ENCODE assay signal across 9 mouse cellular contexts in the genomic region with DNA sequence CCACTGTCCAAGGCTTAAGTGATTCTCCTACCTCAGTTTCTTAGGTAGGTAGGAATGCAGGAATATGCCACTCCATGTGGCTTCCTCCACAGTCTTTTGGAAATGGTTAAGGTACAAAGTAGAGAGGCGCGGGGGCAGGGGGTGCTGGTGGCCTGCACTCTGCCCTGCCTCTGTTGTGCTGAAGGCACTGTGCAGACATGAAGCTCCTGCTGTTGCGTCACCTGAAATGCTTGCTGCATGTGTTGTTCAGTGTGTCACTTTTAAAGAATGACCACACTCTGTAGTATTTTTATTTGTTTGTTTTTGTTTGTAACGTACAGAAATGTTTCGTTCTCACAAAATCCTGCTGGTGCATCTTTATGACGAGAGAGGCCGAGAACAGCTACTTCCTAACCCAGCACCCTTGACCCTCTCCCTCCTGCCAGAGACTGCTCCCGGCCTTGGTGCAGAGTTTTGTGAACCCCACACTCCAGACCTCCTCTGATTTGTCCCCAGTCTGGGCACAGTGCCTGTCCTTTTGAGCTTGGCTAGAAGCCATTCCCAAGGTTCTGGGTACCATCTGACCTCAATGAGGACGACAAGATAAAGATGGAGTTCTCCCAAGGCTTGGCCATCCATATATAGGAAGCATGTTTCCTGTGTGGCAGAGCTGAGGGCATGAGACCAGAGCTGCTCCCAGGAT. TPM values are rescaled to one million over a fixed set of nuclear protein-coding genes. Genes with fewer than 3 reads are reported as not detected.
DNase-seq lines count a peak whose midpoint lies in the region; ATAC-seq and TF ChIP-seq lines count a peak whose summit lies in the region.
"Had no signal": no experiment of that assay in that cellular context is flagged by ENCODE, and none has a peak within 500 bp of the region (broad histone marks: within the 10 kb centered on the region; RNA-seq: fewer than 3 reads in every experiment).

No protein-coding gene starts in this region.

- no peaks in the 10 kb centered on the region for H3K9me3 ChIP-seq in liver, embryonic 11.5 days (ENCODE audit: control insufficient read depth, low read length)
- no peaks in the 10 kb centered on the region for H3K9me3 ChIP-seq in kidney, embryonic 15.5 days (replicated peaks)

- H3K36me3 ChIP-seq in liver, adult 2 months (ENCODE audit: control insufficient read depth, insufficient read depth, low read length) = no peaks in the 10 kb centered on the region
- no peaks in the 10 kb centered on the region for H3K36me3 ChIP-seq in liver, embryonic 11.5 days (ENCODE audit: control insufficient read depth, insufficient read depth, low read length)
- no peaks in the 10 kb centered on the region for H3K36me3 ChIP-seq in kidney, embryonic 15.5 days

- no peaks in the 10 kb centered on the region for H3K27me3 ChIP-seq in liver, adult 2 months (ENCODE audit: control insufficient read depth, insufficient read depth, low read length)
- no peaks in the 10 kb centered on the region for H3K27me3 ChIP-seq in liver, embryonic 11.5 days (replicated peaks; ENCODE audit: control insufficient read depth, insufficient read depth, low read length)
- no peaks in the 10 kb centered on the region for H3K27me3 ChIP-seq in cerebellum, adult 2 months (ENCODE audit: control insufficient read depth, insufficient read depth, low read length)
- no peaks in the 10 kb centered on the region for H3K27me3 ChIP-seq in kidney, embryonic 15.5 days

- no peak overlapping the region for H3K4me3 ChIP-seq in liver, adult 2 months (ENCODE audit: insufficient read depth, low read depth, low read length)
- no peak overlapping the region for H3K4me3 ChIP-seq in liver, embryonic 11.5 days (ENCODE audit: low read depth, low read length)
- H3K4me3 ChIP-seq in cerebellum, adult 2 months (replicated peaks; ENCODE audit: insufficient read depth, low read depth, low read length) = no peak overlapping the region
- no peak overlapping the region for H3K4me3 ChIP-seq in kidney, embryonic 15.5 days (replicated peaks)
- H3K4me3 ChIP-seq: erythroblast, embryonic 14.5 days had no signal

- peaks cover 3% of the 10 kb centered on the region; the same call in 1 of the 2 replicates for H3K4me1 ChIP-seq in liver, adult 2 months (ENCODE audit: control insufficient read depth, insufficient read depth, low read length)
- peaks cover 18% of the 10 kb centered on the region for H3K4me1 ChIP-seq in liver, embryonic 11.5 days (replicated peaks; ENCODE audit: control insufficient read depth, insufficient read depth, low read length)
- H3K4me1 ChIP-seq in cerebellum, adult 2 months (ENCODE audit: control insufficient read depth, insufficient read depth, low read length) = peaks cover 42% of the 10 kb centered on the region
- peaks cover 62% of the 10 kb centered on the region for H3K4me1 ChIP-seq in kidney, embryonic 15.5 days

- no peak overlapping the region for H3K4me2 ChIP-seq in liver, embryonic 11.5 days
- H3K4me2 ChIP-seq in kidney, embryonic 15.5 days = no peak overlapping the region

- no peak for ATAC-seq in liver, embryonic 11.5 days (replicated peaks; ENCODE audit: low FRiP score)
- ATAC-seq in kidney, embryonic 15.5 days (replicated peaks; ENCODE audit: low FRiP score) = no peak

- peaks cover 2% of the 10 kb centered on the region; the same call in 1 of the 2 replicates for H3K79me2 ChIP-seq in liver, adult 2 months (ENCODE audit: control insufficient read depth, insufficient read depth, low read length)

- no peak for TF ChIP-seq CTCF in liver, adult 2 months (IDR thresholded peaks at IDR 0.05; ENCODE audit: low read depth, low read length)
- TF ChIP-seq CTCF in cerebellum, adult 2 months (IDR thresholded peaks at IDR 0.05; ENCODE audit: borderline replicate concordance, insufficient read depth, low read depth, low read length) = no peak

- peak overlapping the region; percentile 67; the same call in 1 of the 2 replicates for H3K27ac ChIP-seq in liver, adult 2 months (replicated peaks; ENCODE audit: insufficient read depth, low read depth, low read length)
- no peak overlapping the region for H3K27ac ChIP-seq in liver, embryonic 11.5 days (ENCODE audit: low read depth, low read length)
- 0 out of 2 replicates have a peak overlapping the region, but pooled peaks have one; percentile 9 for H3K27ac ChIP-seq in cerebellum, adult 2 months (ENCODE audit: insufficient read depth, low read length)
- H3K27ac ChIP-seq in kidney, embryonic 15.5 days = peak overlapping the region; percentile 55; the same call in 1 of the 2 replicates

- WGBS in liver, adult 2 months = 35% methylated on average over 9 of the region's 9 CpGs
- WGBS in liver, embryonic 11.5 days = 76% methylated on average over 9 of the region's 9 CpGs
- WGBS in cerebellum, adult 2 months = 70% methylated on average over 9 of the region's 9 CpGs
- WGBS in kidney, embryonic 15.5 days = 75% methylated on average over 9 of the region's 9 CpGs

- DNase-seq in liver, adult 2 months (ENCODE audit: extremely low read depth, low read depth, low spot score) = peak; percentile 50
- no peak for DNase-seq in liver, embryonic 11.5 days (ENCODE audit: low spot score)
- peak; percentile 42 for DNase-seq in NIH3T3 (ENCODE audit: low read depth)
- DNase-seq in cerebellum, adult 2 months = peak; percentile 61 to 70
- no peak for DNase-seq in gastrocnemius, postnatal 25 days
- no peak for DNase-seq in right cerebral cortex, postnatal 14 days
- no peak for DNase-seq in spleen, postnatal 4 days (ENCODE audit: low spot score in 2 of 2)

- H3K9ac ChIP-seq in liver, adult 2 months (ENCODE audit: low read depth, low read length) = no peak overlapping the region
- H3K9ac ChIP-seq in liver, embryonic 11.5 days (ENCODE audit: low read depth, low read length) = no peak overlapping the region
- no peak overlapping the region for H3K9ac ChIP-seq in kidney, embryonic 15.5 days

- TF ChIP-seq POLR2A in liver, adult 2 months (IDR thresholded peaks at IDR 0.05; ENCODE audit: extremely low read depth, insufficient read depth, low read length) = no peak
- no peak for TF ChIP-seq POLR2A in cerebellum, adult 2 months (IDR thresholded peaks at IDR 0.05; ENCODE audit: borderline replicate concordance, insufficient read depth, low read length)

RNA-seq across cellular contexts. Expression of gene Arvcf, which starts 35.2 kb away (rescaled TPM):
- 14.1 and 18.5 TPM in 2 replicates for total RNA-seq in liver, adult 2 months (2014; rRNA removed)
- polyA plus RNA-seq in liver, adult 2 months (2012; rRNA removed) = 17.1 and 18.4 TPM in 2 replicates
- polyA plus RNA-seq in liver, embryonic 11.5 days (2014; fragmentation: Nextera tagmentation; extraction: Ambion mirVana) = 13.8 and 15.5 TPM in 2 replicates
- polyA plus RNA-seq in cerebellum, adult 2 months (2012; rRNA removed) = 34.7 and 38.7 TPM in 2 replicates
- polyA plus RNA-seq in kidney, embryonic 15.5 days (2015; fragmentation: Nextera tagmentation; extraction: Ambion mirVana) = 23.7 and 27.1 TPM in 2 replicates
- total RNA-seq in gastrocnemius, postnatal 25 days (2021) = 10 to 100 TPM; 12.5 to 14.3 TPM

RNA-seq across cellular contexts. Expression of gene Tango2, which starts 35.3 kb away (rescaled TPM):
- total RNA-seq in liver, adult 2 months (2014; rRNA removed) = 42.4 and 58.0 TPM in 2 replicates
- 52.6 and 57.1 TPM in 2 replicates for polyA plus RNA-seq in liver, adult 2 months (2012; rRNA removed)
- polyA plus RNA-seq in liver, embryonic 11.5 days (2014; fragmentation: Nextera tagmentation; extraction: Ambion mirVana) = 104 and 109 TPM in 2 replicates
- 202 and 210 TPM in 2 replicates for polyA plus RNA-seq in cerebellum, adult 2 months (2012; rRNA removed)
- 22.5 and 29.2 TPM in 2 replicates for polyA plus RNA-seq in kidney, embryonic 15.5 days (2015; fragmentation: Nextera tagmentation; extraction: Ambion mirVana)
- total RNA-seq in gastrocnemius, postnatal 25 days (2021) = 10 to 100 TPM; 37.3 to 37.6 TPM

RNA-seq across cellular contexts. Expression of gene Txnrd2, which starts 43.0 kb away (rescaled TPM):
- total RNA-seq in liver, adult 2 months (2014; rRNA removed) = 23.9 and 30.9 TPM in 2 replicates
- 39.1 and 46.6 TPM in 2 replicates for polyA plus RNA-seq in liver, adult 2 months (2012; rRNA removed)
- 83.7 and 91.8 TPM in 2 replicates for polyA plus RNA-seq in liver, embryonic 11.5 days (2014; fragmentation: Nextera tagmentation; extraction: Ambion mirVana)
- polyA plus RNA-seq in cerebellum, adult 2 months (2012; rRNA removed) = 20.6 and 23.1 TPM in 2 replicates
- polyA plus RNA-seq in kidney, embryonic 15.5 days (2015; fragmentation: Nextera tagmentation; extraction: Ambion mirVana) = 28.1 and 29.1 TPM in 2 replicates
- 10 to 100 TPM; 16.0 to 16.9 TPM for total RNA-seq in gastrocnemius, postnatal 25 days (2021)

RNA-seq across cellular contexts. Expression of gene Comt, which starts 43.5 kb away (rescaled TPM):
- 474 and 538 TPM in 2 replicates for total RNA-seq in liver, adult 2 months (2014; rRNA removed)
- 779 and 1,223 TPM in 2 replicates for polyA plus RNA-seq in liver, adult 2 months (2012; rRNA removed)
- polyA plus RNA-seq in liver, embryonic 11.5 days (2014; fragmentation: Nextera tagmentation; extraction: Ambion mirVana) = 140 and 141 TPM in 2 replicates
- 145 and 146 TPM in 2 replicates for polyA plus RNA-seq in cerebellum, adult 2 months (2012; rRNA removed)
- polyA plus RNA-seq in kidney, embryonic 15.5 days (2015; fragmentation: Nextera tagmentation; extraction: Ambion mirVana) = 97.2 and 103 TPM in 2 replicates
- 10 to 100 TPM; 33.3 to 44.8 TPM for total RNA-seq in gastrocnemius, postnatal 25 days (2021)

Comparison
In these comparisons a context has a peak if more than half of its experiments do, and no peak if none do; other contexts are left out.
1. DNase-seq: peak in liver, adult 2 months (single experiment), NIH3T3 (single experiment) and cerebellum, adult 2 months (2 of 2); none in liver, embryonic 11.5 days (single experiment), gastrocnemius, postnatal 25 days (single experiment), right cerebral cortex, postnatal 14 days (single experiment) and spleen, postnatal 4 days (0 of 2).